Comparison of ENCODE assay signal across 11 mouse cellular contexts in the genomic region with DNA sequence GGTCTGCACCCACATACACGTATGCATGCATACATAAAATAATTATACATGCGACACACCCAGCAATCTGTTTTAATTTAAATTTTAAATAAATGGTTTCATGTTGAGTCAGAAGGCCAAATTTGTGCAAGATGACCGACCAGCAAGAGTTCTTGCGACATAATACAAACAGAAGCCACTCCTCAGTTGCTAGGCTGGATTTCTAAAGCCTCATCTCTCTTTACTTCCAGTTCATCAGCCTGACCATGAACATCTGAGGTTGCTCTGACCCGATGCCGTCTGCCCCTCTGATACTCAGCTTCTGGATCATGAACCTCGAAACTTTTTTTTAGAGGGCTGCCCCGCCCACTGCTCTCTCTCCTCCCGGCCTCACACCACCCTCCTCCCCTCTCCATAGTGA. TPM values are rescaled to one million over a fixed set of nuclear protein-coding genes. Genes with fewer than 3 reads are reported as not detected.
DNase-seq lines count a peak whose midpoint lies in the region; ATAC-seq and TF ChIP-seq lines count a peak whose summit lies in the region.
"Had no signal": no experiment of that assay in that cellular context is flagged by ENCODE, and none has a peak within 500 bp of the region (broad histone marks: within the 10 kb centered on the region; RNA-seq: fewer than 3 reads in every experiment).

No protein-coding gene starts in this region.

- no peak overlapping the region for H3K4me2 ChIP-seq in lung, embryonic 14.5 days
- H3K4me2 ChIP-seq in lung, postnatal 0 days (replicated peaks; ENCODE audit: low read depth, low read length), result no peak overlapping the region

- TF ChIP-seq EP300 in lung, postnatal 0 days (IDR thresholded peaks at IDR 0.05), result no peak

- H3K9me3 ChIP-seq in lung, embryonic 14.5 days (ENCODE audit: low read depth, low read length), result no peaks in the 10 kb centered on the region
- H3K9me3 ChIP-seq in lung, postnatal 0 days (ENCODE audit: low read length), result no peaks in the 10 kb centered on the region
- H3K9me3 ChIP-seq: kidney, embryonic 15.5 days; limb, embryonic 13.5 days had no signal

- no peak overlapping the region for H3K4me3 ChIP-seq in lung, embryonic 14.5 days (ENCODE audit: low read depth, low read length)
- no peak overlapping the region for H3K4me3 ChIP-seq in lung, adult 2 months (replicated peaks; ENCODE audit: extremely low read depth, low read depth, low read length)
- H3K4me3 ChIP-seq in lung, postnatal 0 days (ENCODE audit: low read depth, low read length), result no peak overlapping the region
- H3K4me3 ChIP-seq in small intestine, adult 2 months (ENCODE audit: low read depth, low read length), result no peak overlapping the region
- H3K4me3 ChIP-seq: erythroblast, embryonic 14.5 days had no signal

- TF ChIP-seq POLR2A in lung, adult 2 months (IDR thresholded peaks at IDR 0.05; ENCODE audit: borderline replicate concordance, extremely low read depth, low read depth, low read length), result no peak
- no peak for TF ChIP-seq POLR2A in small intestine, adult 2 months (IDR thresholded peaks at IDR 0.05; ENCODE audit: low read depth, low read length)

- WGBS in lung, embryonic 14.5 days, result 47% methylated on average over 9 of the region's 9 CpGs
- 39% methylated on average over 9 of the region's 9 CpGs for WGBS in lung, adult 2 months
- 32% methylated on average over 9 of the region's 9 CpGs for WGBS in lung, postnatal 0 days
- WGBS in small intestine, adult 2 months, result 32% methylated on average over 9 of the region's 9 CpGs

- peak; percentile 21 for DNase-seq in lung, embryonic 14.5 days
- no peak for DNase-seq in lung, adult 2 months
- DNase-seq in Muller cell, postnatal 12 days (ENCODE audit: inconsistent ontology term), result peak; percentile 90
- DNase-seq in lung, postnatal 0 days (ENCODE audit: low spot score), result peak; percentile 95
- DNase-seq in thymus, postnatal 25 days, result no peak
- DNase-seq in left cerebral cortex, adult 18-20 months (ENCODE audit: low spot score in 2 of 2), result no peak

- no peak overlapping the region for H3K27ac ChIP-seq in lung, embryonic 14.5 days (ENCODE audit: low read depth)
- peak overlapping the region; percentile 35 for H3K27ac ChIP-seq in lung, postnatal 0 days (ENCODE audit: low read length)
- peak overlapping the region; percentile 35; the same call in 1 of the 2 replicates for H3K27ac ChIP-seq in small intestine, adult 2 months (ENCODE audit: insufficient read depth, low read depth, low read length)
- H3K27ac ChIP-seq: kidney, embryonic 15.5 days; limb, embryonic 13.5 days had no signal

- no peak for TF ChIP-seq CTCF in lung, embryonic 14.5 days (IDR thresholded peaks at IDR 0.05; ENCODE audit: low read depth)
- no peak for TF ChIP-seq CTCF in lung, adult 2 months (IDR thresholded peaks at IDR 0.05; ENCODE audit: insufficient read depth, low read length)
- TF ChIP-seq CTCF in lung, postnatal 0 days (IDR thresholded peaks at IDR 0.05), result no peak
- TF ChIP-seq CTCF in small intestine, adult 2 months (IDR thresholded peaks at IDR 0.05; ENCODE audit: extremely low read depth, insufficient read length, insufficient replicate concordance, low read depth, low read length), result no peak

- no peak overlapping the region for H3K9ac ChIP-seq in lung, embryonic 14.5 days
- H3K9ac ChIP-seq in lung, postnatal 0 days (replicated peaks; ENCODE audit: low read depth), result no peak overlapping the region

- H3K36me3 ChIP-seq in lung, embryonic 14.5 days (ENCODE audit: insufficient read depth), result no peaks in the 10 kb centered on the region
- H3K36me3 ChIP-seq in lung, postnatal 0 days (ENCODE audit: insufficient read depth, low read length), result no peaks in the 10 kb centered on the region
- no peaks in the 10 kb centered on the region for H3K36me3 ChIP-seq in small intestine, adult 2 months (ENCODE audit: control insufficient read depth, insufficient read depth, low read length)
- H3K36me3 ChIP-seq: kidney, embryonic 15.5 days; limb, embryonic 13.5 days had no signal

- ATAC-seq in lung, embryonic 14.5 days (ENCODE audit: insufficient read depth), result no peak
- ATAC-seq in lung, postnatal 0 days, result peak; percentile 83

- no peaks in the 10 kb centered on the region for H3K4me1 ChIP-seq in lung, embryonic 14.5 days (ENCODE audit: insufficient read depth)
- peaks cover 4% of the 10 kb centered on the region for H3K4me1 ChIP-seq in lung, adult 2 months (ENCODE audit: control insufficient read depth, insufficient read depth, low read length)
- peaks cover 4% of the 10 kb centered on the region; the same call in 1 of the 2 replicates for H3K4me1 ChIP-seq in lung, postnatal 0 days (ENCODE audit: insufficient read depth, low read depth, low read length)
- peaks cover 2% of the 10 kb centered on the region; the same call in 1 of the 2 replicates for H3K4me1 ChIP-seq in small intestine, adult 2 months (ENCODE audit: control insufficient read depth, insufficient read depth, insufficient read length, low read length)

- H3K27me3 ChIP-seq in lung, embryonic 14.5 days (ENCODE audit: insufficient read depth, low read length), result no peaks in the 10 kb centered on the region
- 0 out of 2 replicates have a peak, but pooled peaks cover 3% of the 10 kb centered on the region for H3K27me3 ChIP-seq in lung, postnatal 0 days (replicated peaks; ENCODE audit: insufficient read depth, low read length)
- 0 out of 2 replicates have a peak, but pooled peaks cover 4% of the 10 kb centered on the region for H3K27me3 ChIP-seq in small intestine, adult 2 months (ENCODE audit: control insufficient read depth, insufficient read depth, low read length)

RNA-seq across cellular contexts. Expression of gene Capn9, which starts 42.3 kb away (rescaled TPM):
- 0.45 and 0.60 TPM in 2 replicates for polyA plus RNA-seq in lung, embryonic 14.5 days (2014; fragmentation: Nextera tagmentation; extraction: Ambion mirVana)
- 0.12 and 0.20 TPM in 2 replicates for polyA plus RNA-seq in lung, adult 2 months (2012; rRNA removed)
- 0.11 and 0.16 TPM in 2 replicates for polyA plus RNA-seq in lung, postnatal 0 days (2015; fragmentation: Nextera tagmentation; extraction: Ambion mirVana)
- polyA plus RNA-seq in small intestine, adult 2 months (2012; rRNA removed), result 8.2 and 11.4 TPM in 2 replicates
- total RNA-seq in left cerebral cortex, adult 18-20 months (2021), result not detected
- polyA plus RNA-seq: erythroblast, embryonic 14.5 days; heart, embryonic 11.5 days; limb, embryonic 13.5 days had no signal

RNA-seq across cellular contexts. Expression of gene 2310022B05Rik, which starts 44.9 kb away (rescaled TPM):
- 45.6 and 46.0 TPM in 2 replicates for polyA plus RNA-seq in lung, embryonic 14.5 days (2014; fragmentation: Nextera tagmentation; extraction: Ambion mirVana)
- 63.4 and 85.4 TPM in 2 replicates for polyA plus RNA-seq in lung, adult 2 months (2012; rRNA removed)
- polyA plus RNA-seq in lung, postnatal 0 days (2015; fragmentation: Nextera tagmentation; extraction: Ambion mirVana), result 25.2 and 26.0 TPM in 2 replicates
- 11.7 and 35.0 TPM in 2 replicates for polyA plus RNA-seq in small intestine, adult 2 months (2012; rRNA removed)
- total RNA-seq in left cerebral cortex, adult 18-20 months (2021), result 10 to 100 TPM; 56.4 to 66.5 TPM

RNA-seq across cellular contexts. Expression of gene Agt, which starts 48.7 kb away (rescaled TPM):
- 3.1 and 3.6 TPM in 2 replicates for polyA plus RNA-seq in lung, embryonic 14.5 days (2014; fragmentation: Nextera tagmentation; extraction: Ambion mirVana)
- polyA plus RNA-seq in lung, adult 2 months (2012; rRNA removed), result 4.7 and 6.1 TPM in 2 replicates
- 101 and 133 TPM in 2 replicates for polyA plus RNA-seq in lung, postnatal 0 days (2015; fragmentation: Nextera tagmentation; extraction: Ambion mirVana)
- polyA plus RNA-seq in small intestine, adult 2 months (2012; rRNA removed), result 10.7 and 36.2 TPM in 2 replicates
- 10 to 100 TPM; 13.2 to 14.8 TPM for total RNA-seq in left cerebral cortex, adult 18-20 months (2021)

Comparison
In these comparisons a context has a peak if more than half of its experiments do, and no peak if none do; other contexts are left out.
1. DNase-seq: peak in lung, embryonic 14.5 days (single experiment), Muller cell, postnatal 12 days (single experiment) and lung, postnatal 0 days (single experiment); none in lung, adult 2 months (single experiment), thymus, postnatal 25 days (single experiment) and left cerebral cortex, adult 18-20 months (0 of 2).